Mouse (Mus musculus): ENCODE measurements around the gene Malrd1.

DNA sequence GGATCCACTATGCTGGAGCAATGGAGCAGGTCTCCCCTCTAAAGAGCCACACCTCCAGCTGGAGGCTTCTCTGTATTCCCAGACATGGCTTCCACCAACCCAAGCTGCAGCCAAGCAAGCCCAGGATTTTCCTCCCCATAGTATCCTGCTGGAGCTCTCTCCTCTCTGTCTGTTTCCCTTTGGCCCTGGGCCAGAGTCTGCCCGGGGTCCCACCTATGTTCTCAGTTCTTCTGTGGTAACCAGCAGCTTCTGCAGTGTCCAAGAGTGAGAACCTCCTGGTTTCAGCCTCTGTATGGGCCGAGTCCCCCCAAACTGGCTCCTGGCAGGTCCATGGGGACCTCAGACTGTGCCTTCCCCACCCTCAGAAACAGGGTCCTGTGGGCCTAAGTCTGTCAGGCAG lies 587.1 kb downstream of the Malrd1 start:
- no peak for TF ChIP-seq CTCF (IDR thresholded peaks at IDR 0.05; ENCODE audit: extremely low read depth, insufficient read length, insufficient replicate concordance, low read depth, low read length)
- TF ChIP-seq POLR2A (IDR thresholded peaks at IDR 0.05; ENCODE audit: low read depth, low read length): no peak
